Mouse (Mus musculus) frontal cortex, postnatal 14 days (tissue): Measurements from ENCODE around the gene Psmc1.

Source experiments
- DNase-seq, 2 experiments: peaks; one replicate each; pipeline ENCODE4 v3.0.0; 2022; ENCODE audit warnings: low spot score in 2 of 2

Psmc1 gene

DNA sequence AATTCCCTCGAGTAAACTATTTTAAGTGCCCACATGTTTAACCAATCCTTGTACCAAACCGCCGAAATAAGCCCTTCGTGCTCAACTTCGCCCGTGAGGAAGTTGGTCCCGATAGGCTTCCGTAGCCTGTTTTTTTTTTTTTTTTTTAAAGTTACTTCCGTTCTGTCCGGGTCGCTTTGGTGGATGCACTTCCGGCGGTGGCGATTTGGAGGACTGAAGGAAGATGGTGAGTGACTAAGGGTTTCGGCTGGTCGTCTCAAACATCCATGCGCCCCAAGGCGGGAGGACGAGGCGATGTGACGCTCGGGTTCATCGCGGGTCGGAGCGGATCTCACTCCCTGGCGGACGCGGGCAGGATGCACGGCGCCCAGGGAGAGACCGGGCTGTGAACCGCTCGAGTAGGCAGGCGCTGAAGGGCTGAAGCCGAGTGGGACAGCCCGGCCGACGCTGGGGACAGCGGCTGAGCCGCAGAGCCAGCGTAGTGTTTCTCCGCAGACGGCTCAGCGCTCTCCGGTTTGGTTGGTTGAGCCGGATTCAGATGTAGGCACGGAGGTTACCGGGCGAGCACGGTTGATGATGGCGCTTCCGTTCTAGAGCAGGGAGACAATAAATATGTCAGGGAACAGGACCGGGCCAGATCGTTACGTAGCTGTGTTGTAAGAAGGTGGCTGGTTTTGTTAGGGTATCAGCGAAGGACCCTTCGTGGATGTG lies at the start of gene Psmc1:
TSS of gene Psmc1 (plus strand) at position 169 of the 711 bp plus-strand sequence.
- DNase-seq = peak; percentile 69 to 74

- no peak for DNase-seq
These were observed 48.9 kb upstream of the Psmc1 start for GRCm38 (mm10) chr12:100061071-100061470.

DNA sequence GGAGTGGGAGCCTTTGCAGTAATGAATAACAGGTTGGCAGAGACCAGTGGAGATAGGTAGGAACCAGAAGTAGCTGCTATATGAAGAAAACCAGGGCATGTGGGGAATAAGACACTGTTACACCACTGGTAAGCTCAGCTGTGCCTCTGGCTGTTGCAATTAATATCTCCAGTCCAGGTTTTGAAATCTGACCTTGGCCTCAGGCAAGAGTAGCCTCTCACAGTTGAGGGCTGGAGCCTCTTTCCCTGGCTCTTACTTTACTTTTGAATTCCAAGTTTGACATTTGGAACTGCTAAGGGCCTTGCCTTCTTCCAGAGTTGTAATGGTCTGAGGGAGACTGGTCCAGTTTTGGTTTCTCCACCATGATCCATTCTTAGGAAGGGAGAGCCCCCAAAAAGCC lies 48.1 kb upstream of the Psmc1 start:
- no peak for DNase-seq

DNA sequence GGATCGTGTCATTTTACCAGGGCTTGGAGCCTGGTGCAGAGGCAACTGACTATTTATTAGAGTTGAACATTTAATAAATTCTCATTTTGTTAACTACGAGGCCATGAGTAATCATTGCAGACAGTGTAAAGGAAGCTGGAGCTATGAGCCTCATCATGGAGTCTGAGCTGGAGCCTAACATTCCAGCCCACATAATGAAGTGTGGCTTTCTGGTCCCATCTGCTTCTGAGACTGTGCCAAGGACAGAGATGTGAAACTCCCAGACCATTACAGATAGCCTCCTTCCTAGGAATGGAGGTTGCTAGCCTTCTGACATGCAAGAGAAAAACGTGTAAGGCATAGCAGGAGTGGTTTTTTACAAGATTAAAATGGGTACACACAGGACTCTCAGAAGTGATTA lies 47.4 kb upstream of the Psmc1 start:
- no peak for DNase-seq

DNA sequence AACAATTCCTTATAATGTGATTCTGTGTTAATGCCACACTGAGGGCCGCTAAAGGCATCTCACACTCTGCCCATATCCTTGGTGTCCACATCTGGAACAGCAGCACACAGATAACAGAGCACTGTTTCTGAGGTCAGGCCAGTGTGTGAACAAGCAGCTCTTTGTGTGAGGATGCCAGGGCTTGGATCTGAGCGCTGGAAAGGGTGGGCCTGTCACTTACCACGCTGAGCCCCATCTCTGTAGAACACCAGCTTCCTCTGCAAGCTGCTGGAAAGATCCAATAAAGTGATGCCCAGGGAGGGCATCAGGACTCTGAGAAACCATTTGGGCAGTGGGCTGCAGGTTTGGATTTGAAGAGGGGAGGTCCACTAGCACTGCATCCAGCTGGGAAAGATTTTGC lies 44.8 kb upstream of the Psmc1 start:
- no peak for DNase-seq

DNA sequence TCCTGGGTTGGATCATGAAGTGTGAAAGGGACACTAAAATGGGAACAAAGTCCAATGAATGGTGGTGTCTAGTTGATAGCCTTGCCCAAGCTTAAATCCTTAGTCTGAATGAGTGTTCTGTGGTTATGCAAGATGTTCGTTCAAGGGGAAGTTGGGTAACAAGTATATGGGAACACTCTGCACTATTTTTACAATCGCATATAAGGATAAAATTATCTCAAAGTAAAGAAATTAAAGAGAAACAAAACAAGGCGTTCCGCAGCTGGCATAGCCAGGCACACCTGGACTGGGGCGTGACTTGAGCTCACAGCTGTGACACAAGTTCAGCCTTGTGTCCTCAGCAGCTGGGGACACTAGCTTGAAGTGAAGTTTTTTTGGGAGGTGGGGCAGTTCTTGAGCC lies 42.5 kb upstream of the Psmc1 start:
- no peak for DNase-seq

DNA sequence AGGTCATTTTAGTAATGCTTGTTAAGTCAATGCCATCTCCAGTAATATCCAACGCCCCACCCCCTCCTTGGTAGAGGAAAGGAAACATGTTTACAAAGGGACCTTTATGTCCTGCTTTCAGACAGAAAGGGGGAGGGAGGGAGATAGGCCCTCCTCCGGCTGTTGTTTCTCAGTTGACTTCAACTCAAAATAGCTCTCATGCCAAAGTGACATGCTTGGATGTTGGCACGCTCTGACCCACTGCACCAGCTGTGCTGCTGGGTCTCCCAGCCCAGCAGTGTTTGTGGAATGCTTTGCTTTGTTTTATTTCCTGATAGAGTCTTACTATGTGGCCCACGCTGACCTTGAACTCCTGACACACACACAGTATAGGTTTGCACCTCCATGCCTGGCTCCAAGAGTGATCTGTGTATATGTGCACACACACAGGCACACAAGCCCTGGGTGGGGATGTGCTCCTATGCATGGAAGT lies 36.7 kb upstream of the Psmc1 start:
- DNase-seq = no peak

DNA sequence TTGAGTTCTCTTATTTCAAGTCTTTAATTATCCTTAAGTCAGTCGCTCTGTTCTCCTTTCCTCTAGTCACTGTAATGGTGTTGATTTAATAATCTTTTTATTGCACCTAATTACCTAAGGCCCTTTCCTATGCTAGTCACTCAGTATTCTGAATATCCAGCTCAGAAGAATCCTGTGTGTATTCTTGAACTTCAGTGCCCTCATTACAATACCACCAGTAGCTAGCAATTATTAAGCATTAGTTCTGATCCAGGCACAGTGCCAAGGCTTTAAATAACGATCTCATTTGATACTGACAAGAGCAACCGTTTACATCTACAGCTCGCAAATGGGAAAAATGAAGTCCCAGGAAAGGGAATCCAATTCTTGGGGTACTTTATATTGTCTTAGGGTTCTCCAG lies 34.2 kb upstream of the Psmc1 start:
- no peak for DNase-seq

DNA sequence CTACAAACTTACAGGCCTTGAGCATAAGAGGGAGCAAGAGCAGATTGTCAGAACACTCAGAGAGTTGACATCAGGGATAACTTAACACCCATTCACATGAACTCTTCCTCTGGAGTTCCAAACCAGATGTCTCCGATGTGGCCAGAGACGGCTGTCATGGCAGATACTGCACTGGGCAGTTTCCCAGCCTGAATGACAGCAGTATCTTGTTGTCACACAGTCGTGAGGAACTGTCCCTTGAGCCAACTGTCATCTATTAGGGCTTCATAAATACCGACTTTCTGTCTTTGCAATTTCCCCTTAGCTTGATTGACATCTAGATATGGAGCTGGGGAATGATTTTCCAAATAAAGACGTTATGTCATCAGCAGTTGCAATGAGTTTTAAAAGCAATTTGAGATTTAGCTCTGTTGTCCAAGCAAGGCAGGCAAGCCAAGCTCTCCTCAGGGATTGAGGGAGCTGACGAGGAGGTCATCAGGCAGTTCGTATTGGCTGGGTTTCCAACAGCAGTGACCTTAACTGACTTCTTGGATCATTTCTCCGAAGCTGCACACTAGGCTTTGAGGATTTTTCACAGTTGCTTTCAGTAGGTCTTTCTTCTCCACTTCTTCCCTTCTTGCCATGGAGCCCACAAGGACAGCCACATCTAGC lies 30.2 kb upstream of the Psmc1 start:
- no peak for DNase-seq

DNA sequence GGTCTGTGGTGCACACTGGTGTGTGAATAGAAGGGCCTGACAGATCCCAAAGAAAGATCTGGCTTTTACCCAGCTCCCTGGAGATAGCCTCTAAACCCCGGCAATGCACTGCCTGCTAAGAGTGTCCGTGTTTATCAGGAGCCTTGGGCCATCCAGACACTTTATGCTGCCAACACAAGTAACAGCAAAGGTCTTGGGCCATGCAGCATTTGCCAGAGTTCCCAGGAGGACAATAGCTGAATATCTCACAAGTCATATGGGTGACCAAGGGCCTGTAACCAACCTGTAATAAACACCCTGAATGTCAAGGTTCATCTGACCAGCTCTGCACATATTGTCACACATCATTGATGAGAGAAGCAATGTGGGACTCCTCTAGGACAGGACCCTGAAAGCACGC lies 21.9 kb upstream of the Psmc1 start:
- no peak for DNase-seq

- DNase-seq = no peak
These were observed 20.7 kb upstream of the Psmc1 start for GRCm38 (mm10) chr12:100089265-100089664.

DNA sequence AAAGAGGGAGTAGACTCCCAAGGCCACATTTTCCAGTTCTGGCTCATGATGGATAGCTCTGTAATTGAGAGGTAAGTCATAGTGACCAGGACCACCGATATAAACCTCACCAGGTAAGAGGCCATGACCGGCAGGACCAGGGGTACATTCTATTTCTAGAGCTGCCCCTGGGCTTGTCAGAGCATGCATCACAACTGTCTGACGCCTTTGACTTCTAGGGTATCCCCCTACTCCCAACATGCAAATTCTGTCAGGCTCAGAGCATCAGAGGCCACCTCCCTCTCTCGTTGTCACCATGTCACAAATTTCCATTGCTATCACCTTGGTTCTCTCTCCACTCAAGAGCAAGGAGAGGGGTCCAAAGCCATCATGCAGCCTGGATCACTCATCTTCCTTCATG lies 19.2 kb upstream of the Psmc1 start:
- no peak for DNase-seq

GRCm38 (mm10) chr12:100093046-100093445 lies 16.9 kb upstream of the Psmc1 start:
- no peak for DNase-seq

- DNase-seq = no peak
These were observed 9.8 kb upstream of the Psmc1 start for GRCm38 (mm10) chr12:100099971-100100706.

GRCm38 (mm10) chr12:100100707-100101030 lies 9.3 kb upstream of the Psmc1 start:
- DNase-seq = no peak

DNA sequence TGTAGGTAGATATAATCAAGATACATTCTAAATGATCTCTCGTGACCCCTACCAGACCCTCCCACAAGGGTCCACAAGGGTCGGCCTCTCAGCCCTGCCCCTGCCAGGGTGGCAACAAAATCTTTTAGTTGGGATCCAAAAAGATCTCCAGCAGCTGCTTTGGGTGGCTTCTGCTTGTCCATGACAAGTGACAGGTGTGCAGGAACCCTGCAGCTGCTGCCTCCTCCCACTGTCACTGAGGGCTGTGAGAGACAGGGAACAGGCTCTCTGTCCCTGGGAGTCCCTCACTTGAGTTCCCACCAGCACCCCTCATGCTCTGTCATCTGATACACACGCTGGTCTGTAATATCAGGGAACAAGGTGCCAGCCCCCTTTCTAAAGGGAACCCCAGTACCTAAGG lies 8.3 kb upstream of the Psmc1 start:
- no peak for DNase-seq

- no peak for DNase-seq
These were observed 5.4 kb upstream of the Psmc1 start for GRCm38 (mm10) chr12:100104530-100104929.

- peak in 1 of 2 experiments; percentile 79 for DNase-seq
These were observed 3.6 kb upstream of the Psmc1 start for GRCm38 (mm10) chr12:100106275-100106895.

DNA sequence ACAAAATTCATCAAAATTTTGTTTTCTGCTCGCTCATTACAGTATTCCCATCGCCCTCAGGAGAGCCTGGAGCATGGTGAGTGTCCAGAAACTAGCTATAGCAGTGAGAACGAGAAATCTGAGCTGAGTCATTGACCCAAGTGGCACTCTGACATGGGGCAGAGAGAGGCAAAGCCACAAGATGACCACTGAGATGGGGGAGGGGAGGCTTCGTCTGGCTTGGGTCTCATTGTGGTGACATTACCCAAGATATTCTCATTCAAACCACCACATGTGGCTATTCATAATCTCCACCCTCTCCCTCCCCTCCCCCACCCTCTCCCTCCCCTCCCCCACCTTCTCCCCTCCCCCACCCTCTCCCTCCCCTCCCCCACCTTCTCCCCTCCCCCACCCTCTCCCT lies 2.5 kb upstream of the Psmc1 start:
- no peak for DNase-seq

DNA sequence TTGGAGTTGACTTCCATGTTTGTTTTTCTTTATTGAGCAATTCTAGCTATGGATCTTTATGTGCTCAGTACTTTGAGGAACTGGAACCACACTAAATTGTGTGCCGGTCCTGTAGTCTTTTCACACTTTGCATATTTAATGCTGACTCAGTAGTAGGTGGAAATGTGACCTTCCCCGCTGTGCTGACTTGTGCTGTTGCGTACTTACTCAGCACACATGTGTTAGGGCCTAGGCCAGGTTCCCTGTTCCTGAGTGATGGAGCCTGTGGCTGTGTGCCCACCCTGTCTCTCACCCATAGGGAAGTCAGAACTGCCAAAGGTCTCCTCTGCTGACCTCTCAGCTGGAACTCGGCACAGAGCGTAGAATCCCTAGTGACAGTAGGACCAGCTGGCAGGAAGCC lies 6.0 kb downstream of the Psmc1 start:
- DNase-seq = no peak

DNA sequence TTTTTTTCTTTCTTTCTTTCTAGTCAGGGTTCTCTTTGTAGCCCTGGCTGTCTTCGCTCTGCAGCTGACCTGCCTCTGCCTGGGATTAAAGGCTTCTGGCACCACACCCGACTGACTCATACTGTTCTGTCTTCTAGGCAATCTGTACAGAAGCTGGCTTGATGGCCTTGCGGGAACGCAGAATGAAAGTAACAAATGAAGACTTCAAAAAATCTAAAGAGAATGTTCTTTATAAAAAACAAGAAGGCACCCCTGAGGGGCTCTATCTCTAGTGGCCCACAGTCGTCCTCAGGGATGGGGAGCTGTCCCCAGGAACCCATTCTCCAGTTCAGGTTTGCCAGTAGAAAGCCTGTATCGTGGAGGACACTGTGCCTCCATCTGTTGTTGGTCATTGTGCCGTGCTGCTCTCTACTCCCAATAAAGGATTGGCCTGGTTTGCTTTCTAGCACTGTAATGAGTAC lies 13.0 kb downstream of the Psmc1 start:
- no peak for DNase-seq

DNA sequence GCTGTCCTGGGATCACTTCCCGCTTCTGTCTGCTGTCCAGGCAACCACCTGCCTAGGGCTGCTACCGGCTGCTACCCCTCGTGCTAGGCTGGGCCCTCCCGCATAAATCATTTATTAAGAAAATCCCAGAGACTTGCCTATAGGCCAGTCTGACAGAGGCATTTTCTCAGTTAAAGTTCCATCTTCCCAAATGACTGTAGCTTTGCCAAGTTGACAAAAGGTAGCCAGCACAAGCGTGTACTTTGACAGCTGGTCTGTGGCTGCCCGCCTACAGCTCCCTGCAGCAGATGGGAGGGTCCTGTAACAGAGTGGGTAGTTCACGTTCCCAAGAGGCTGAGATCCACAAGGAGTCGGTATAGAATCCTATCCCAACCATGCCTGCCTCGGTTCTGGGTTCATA lies 13.5 kb downstream of the Psmc1 start:
- DNase-seq = peak in 1 of 2 experiments; percentile 65
